Mouse (Mus musculus): Measurements from ENCODE around the gene Muc1. TPM values are rescaled to one million over a fixed set of nuclear protein-coding genes. Genes with fewer than 3 reads are reported as not detected.

Muc1 gene
- total and polyA plus RNA-seq, 3 experiments, result 0.04 to 1.1 TPM; not detected in 1

GRCm38 (mm10) chr3:89280050-89280605, 51.3 kb downstream of the Muc1 start:
- no peak for DNase-seq (ENCODE audit: low read depth, low spot score)
- H3K4me3 ChIP-seq (ENCODE audit: control insufficient read depth in 1 of 2, insufficient read depth in 1 of 2, low read depth in 2 of 2, low read length in 2 of 2), result no peak overlapping the region
- H3K79me2 ChIP-seq (ENCODE audit: control insufficient read depth, insufficient read depth, low read length, poor library complexity), result no peaks in the 10 kb centered on the region
- no peak overlapping the region for H3K27ac ChIP-seq (ENCODE audit: control insufficient read depth, low read depth, low read length)
- no peaks in the 10 kb centered on the region for H3K9me3 ChIP-seq (replicated peaks; ENCODE audit: insufficient read depth, low read length)
- H3K36me3 ChIP-seq (ENCODE audit: control insufficient read depth in 1 of 2, insufficient read depth in 2 of 2, low read length in 2 of 2), result no peaks in the 10 kb centered on the region
- 0 out of 4 replicates have a peak, but pooled peaks cover 0 to 2% of the 10 kb centered on the region in 2 experiments for H3K4me1 ChIP-seq (ENCODE audit: control insufficient read depth in 1 of 2, insufficient read depth in 2 of 2, low read length in 2 of 2)
- H3K27me3 ChIP-seq (ENCODE audit: control insufficient read depth in 1 of 2, insufficient read depth in 2 of 2, low read length in 2 of 2), result peaks cover 29 to 40% of the 10 kb centered on the region in 2 experiments
- TF ChIP-seq MAFK (IDR thresholded peaks at IDR 0.05; ENCODE audit: borderline replicate concordance, low read depth, low read length) (no peak), CHD2 (IDR thresholded peaks at IDR 0.05; ENCODE audit: low read length) (no peak), ZC3H11A (IDR thresholded peaks at IDR 0.05; ENCODE audit: low read depth, low read length) (no peak), ELF1 (IDR thresholded peaks at IDR 0.05; ENCODE audit: low read depth, low read length) (no peak), MAZ (IDR thresholded peaks at IDR 0.05; ENCODE audit: low read depth, low read length) (no peak), ZNF384 (IDR thresholded peaks at IDR 0.05; ENCODE audit: low read depth, low read length) (no peak), ETS1 (IDR thresholded peaks at IDR 0.05; ENCODE audit: low read depth, low read length) (no peak), NELFE (IDR thresholded peaks at IDR 0.05; ENCODE audit: low read depth, low read length) (no peak)
- H3K9ac ChIP-seq (ENCODE audit: control insufficient read depth, low read depth, low read length, poor library complexity, severe bottlenecking), result no peak overlapping the region

DNA sequence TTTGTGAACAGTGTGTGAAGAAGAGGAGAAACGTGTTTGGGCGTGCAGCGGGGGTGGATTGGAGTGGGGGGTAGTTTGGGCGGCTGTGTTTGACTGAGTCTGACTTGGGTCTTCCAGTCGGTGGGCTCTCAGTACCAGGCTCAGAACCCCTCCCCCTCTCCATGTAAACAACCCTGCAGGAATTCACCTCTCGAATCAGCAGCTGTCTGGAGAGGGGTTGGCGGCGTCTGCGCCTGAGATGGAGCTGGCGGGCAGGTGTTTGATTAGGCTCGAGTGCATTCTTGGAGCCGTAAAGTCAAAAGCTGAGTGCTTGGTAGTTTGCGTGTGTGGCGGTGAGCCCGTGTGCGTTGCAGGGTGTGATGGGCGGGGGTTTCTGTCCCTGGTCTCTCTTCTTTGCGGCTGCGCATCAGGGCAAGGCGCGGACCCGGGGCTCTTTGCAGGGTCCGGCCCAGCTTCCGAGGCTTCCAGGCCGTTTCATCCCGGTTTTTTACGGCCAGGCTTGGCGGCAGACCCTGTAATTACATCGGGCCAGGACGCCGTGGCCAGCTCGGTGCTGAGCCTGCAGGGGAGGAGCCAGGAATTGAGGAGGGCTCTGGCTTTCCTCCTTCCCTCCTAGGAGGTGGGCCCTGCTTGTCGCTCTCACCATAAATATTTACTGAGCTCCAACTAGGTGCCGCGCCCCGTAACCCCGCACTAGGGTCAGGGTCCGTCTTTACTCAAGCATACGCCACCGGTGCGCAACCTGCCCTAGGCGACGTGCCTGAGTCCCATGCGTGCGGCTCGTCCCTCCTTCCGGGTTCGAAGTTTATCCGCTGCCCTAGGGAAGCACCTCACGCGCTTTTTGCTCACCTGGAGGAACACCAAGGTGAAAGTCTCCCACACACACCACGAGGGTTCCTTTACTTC, 52.0 kb downstream of the Muc1 start, which contains the start of gene Efna1:
Gene Efna1 (minus strand): TSS at position 537 of the 906 bp plus-strand sequence.
- no peaks in the 10 kb centered on the region for H3K79me2 ChIP-seq (ENCODE audit: control insufficient read depth, insufficient read depth, low read length, poor library complexity)
- no peaks in the 10 kb centered on the region for H3K36me3 ChIP-seq (ENCODE audit: control insufficient read depth in 1 of 2, insufficient read depth in 2 of 2, low read length in 2 of 2)
- 0 out of 4 replicates have a peak, but pooled peaks cover 0 to 6% of the 10 kb centered on the region in 2 experiments for H3K4me1 ChIP-seq (ENCODE audit: control insufficient read depth in 1 of 2, insufficient read depth in 2 of 2, low read length in 2 of 2)
- peaks cover 29 to 39% of the 10 kb centered on the region in 2 experiments for H3K27me3 ChIP-seq (ENCODE audit: control insufficient read depth in 1 of 2, insufficient read depth in 2 of 2, low read length in 2 of 2)
- no peak within 1 kb of the TSS for H3K4me3 ChIP-seq (ENCODE audit: control insufficient read depth in 1 of 2, insufficient read depth in 1 of 2, low read depth in 2 of 2, low read length in 2 of 2)
- DNase-seq (ENCODE audit: low read depth, low spot score), result no peak
- H3K9ac ChIP-seq (ENCODE audit: control insufficient read depth, low read depth, low read length, poor library complexity, severe bottlenecking), result no peak within 1 kb of the TSS
- H3K27ac ChIP-seq (ENCODE audit: control insufficient read depth, low read depth, low read length), result no peak within 1 kb of the TSS
- no peak for TF ChIP-seq HCFC1 (IDR thresholded peaks at IDR 0.05; ENCODE audit: low read depth, low read length)
- no peak for TF ChIP-seq MAFK (IDR thresholded peaks at IDR 0.05; ENCODE audit: borderline replicate concordance, low read depth, low read length)
- TF ChIP-seq CHD1 (IDR thresholded peaks at IDR 0.05; ENCODE audit: low read depth, low read length), result no peak
- no peak for TF ChIP-seq MAZ (IDR thresholded peaks at IDR 0.05; ENCODE audit: low read depth, low read length)
- no peak for TF ChIP-seq UBTF (IDR thresholded peaks at IDR 0.05; ENCODE audit: borderline replicate concordance, insufficient read depth, low read depth, low read length)
- TF ChIP-seq E2F4 (IDR thresholded peaks at IDR 0.05; ENCODE audit: borderline replicate concordance, low read depth, low read length), result no peak
- no peak for TF ChIP-seq GATA1 (IDR thresholded peaks at IDR 0.05; ENCODE audit: low read depth, low read length)
- TF ChIP-seq BHLHE40 (IDR thresholded peaks at IDR 0.05; ENCODE audit: borderline replicate concordance, low read depth, low read length), result no peak
- no peak for TF ChIP-seq USF1 (IDR thresholded peaks at IDR 0.05; ENCODE audit: low read depth, low read length)
- no peak for TF ChIP-seq TCF12 (IDR thresholded peaks at IDR 0.05; ENCODE audit: low read depth, low read length)
- no peak for TF ChIP-seq POLR2AphosphoS5 (IDR thresholded peaks at IDR 0.05; ENCODE audit: borderline replicate concordance, low read depth, low read length)
- no peak for TF ChIP-seq MEF2A (IDR thresholded peaks at IDR 0.05; ENCODE audit: extremely low read depth, insufficient replicate concordance, low read depth, low read length, poor library complexity, severe bottlenecking)
- no peak for TF ChIP-seq ZC3H11A (IDR thresholded peaks at IDR 0.05; ENCODE audit: low read depth, low read length)
- no peak for TF ChIP-seq MXI1 (IDR thresholded peaks at IDR 0.05; ENCODE audit: low read depth, low read length)
- no peaks in the 10 kb centered on the region for H3K9me3 ChIP-seq (replicated peaks; ENCODE audit: insufficient read depth, low read length)
